Mouse (Mus musculus): ENCODE results near the gene Ptpre. TPM values are rescaled to one million over a fixed set of nuclear protein-coding genes. Genes with fewer than 3 reads are reported as not detected.

Gene Ptpre
- total and polyA plus RNA-seq, 2 experiments from 2014 or later = 6.9 to 10.9 TPM

GRCm38 (mm10) chr7:135605002-135605803 lies 67.9 kb downstream of the Ptpre start:
- DNase-seq (no peak), ATAC-seq (no peak)
- H3K9ac ChIP-seq = no peak overlapping the region
- H3K27ac ChIP-seq (ENCODE audit: low read depth, low read length) = no peak overlapping the region
- WGBS = 69% methylated on average over 15 of the region's 15 CpGs
- H3K4me2 ChIP-seq (ENCODE audit: low read depth) = no peak overlapping the region
- no peak overlapping the region for H3K4me3 ChIP-seq (ENCODE audit: low read depth, low read length)
- H3K4me1 ChIP-seq (ENCODE audit: insufficient read depth) = no peaks in the 10 kb centered on the region
- no peaks in the 10 kb centered on the region for H3K9me3 ChIP-seq (ENCODE audit: low read length)
- H3K27me3 ChIP-seq (ENCODE audit: insufficient read depth, low read length) = no peaks in the 10 kb centered on the region
- H3K36me3 ChIP-seq (ENCODE audit: insufficient read depth) = no peaks in the 10 kb centered on the region
- TF ChIP-seq CTCF (IDR thresholded peaks at IDR 0.05; ENCODE audit: low read depth) = no peak

- Histone ChIP-seq H3K36me3 (ENCODE audit: insufficient read depth) (no peaks in the 10 kb centered on the region), H3K9ac (no peak overlapping the region), H3K4me1 (ENCODE audit: insufficient read depth) (no peaks in the 10 kb centered on the region), H3K4me2 (ENCODE audit: low read depth) (no peak overlapping the region), H3K27me3 (ENCODE audit: insufficient read depth, low read length) (no peaks in the 10 kb centered on the region), H3K9me3 (ENCODE audit: low read length) (no peaks in the 10 kb centered on the region), H3K4me3 (ENCODE audit: low read depth, low read length) (no peak overlapping the region), H3K27ac (ENCODE audit: low read depth, low read length) (no peak overlapping the region)
- 90% methylated on average over 6 of the region's 6 CpGs for WGBS
- TF ChIP-seq CTCF (IDR thresholded peaks at IDR 0.05; ENCODE audit: low read depth) = no peak
- DNase-seq (no peak), ATAC-seq (no peak)
Measured at GRCm38 (mm10) chr7:135605804-135606072, 68.5 kb downstream of the Ptpre start.

DNA sequence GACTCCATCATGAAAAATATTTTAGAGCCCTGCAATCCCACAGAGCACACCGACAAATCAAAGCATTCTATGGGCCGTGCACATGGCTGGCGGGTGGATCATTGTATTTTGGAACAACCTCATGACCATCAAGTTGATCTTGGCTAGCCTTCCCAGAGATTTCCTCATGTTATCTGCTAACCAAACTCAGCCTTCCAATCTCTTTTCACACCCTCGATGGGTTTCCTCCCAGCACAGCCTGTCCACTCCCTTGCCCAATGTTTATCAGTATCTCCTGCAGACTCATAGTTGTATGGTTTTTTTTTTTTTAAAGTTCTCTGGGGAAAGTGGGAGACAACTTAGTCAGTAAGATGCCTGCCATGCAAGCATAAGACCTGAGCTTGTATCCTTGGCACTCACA lies 70.9 kb downstream of the Ptpre start:
- 93% methylated on average over 4 of the region's 4 CpGs for WGBS
- ATAC-seq (no peak), DNase-seq (no peak)
- Histone ChIP-seq H3K9ac (no peak overlapping the region), H3K4me3 (ENCODE audit: low read depth, low read length) (no peak overlapping the region), H3K27ac (ENCODE audit: low read depth, low read length) (no peak overlapping the region), H3K9me3 (ENCODE audit: low read length) (no peaks in the 10 kb centered on the region), H3K36me3 (ENCODE audit: insufficient read depth) (no peaks in the 10 kb centered on the region), H3K4me1 (ENCODE audit: insufficient read depth) (no peaks in the 10 kb centered on the region), H3K4me2 (ENCODE audit: low read depth) (no peak overlapping the region), H3K27me3 (ENCODE audit: insufficient read depth, low read length) (no peaks in the 10 kb centered on the region)
- TF ChIP-seq CTCF (IDR thresholded peaks at IDR 0.05; ENCODE audit: low read depth) = no peak

DNA sequence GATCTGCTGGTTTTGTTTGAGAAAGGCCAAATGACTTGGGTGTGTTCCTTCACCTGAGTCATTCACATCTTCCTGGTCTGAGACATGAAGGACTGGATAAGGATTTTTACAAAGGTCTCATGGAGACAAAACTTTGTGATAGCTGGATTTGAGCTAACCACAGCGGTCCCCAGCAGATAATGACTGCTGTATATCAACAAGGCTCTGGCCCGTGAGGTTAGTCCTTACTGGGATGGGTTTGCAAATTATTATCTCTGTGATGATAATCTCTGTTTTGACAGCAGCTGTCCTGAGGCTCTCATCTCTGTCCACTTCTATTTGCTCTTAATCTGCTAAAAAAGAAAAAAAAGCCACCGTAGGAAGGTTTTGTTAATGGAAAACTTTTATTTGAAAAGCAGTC lies 71.7 kb downstream of the Ptpre start:
- no peak overlapping the region for H3K4me3 ChIP-seq (ENCODE audit: low read depth, low read length)
- no peak for ATAC-seq
- no peaks in the 10 kb centered on the region for H3K36me3 ChIP-seq (ENCODE audit: insufficient read depth)
- no peak overlapping the region for H3K9ac ChIP-seq
- no peaks in the 10 kb centered on the region for H3K27me3 ChIP-seq (ENCODE audit: insufficient read depth, low read length)
- no peak for DNase-seq
- no peaks in the 10 kb centered on the region for H3K4me1 ChIP-seq (ENCODE audit: insufficient read depth)
- no peak overlapping the region for H3K4me2 ChIP-seq (ENCODE audit: low read depth)
- TF ChIP-seq CTCF (IDR thresholded peaks at IDR 0.05; ENCODE audit: low read depth) = no peak
- WGBS = 74% methylated on average over 3 of the region's 3 CpGs
- no peaks in the 10 kb centered on the region for H3K9me3 ChIP-seq (ENCODE audit: low read length)
- H3K27ac ChIP-seq (ENCODE audit: low read depth, low read length) = no peak overlapping the region

- Histone ChIP-seq H3K9me3 (ENCODE audit: low read length) (no peaks in the 10 kb centered on the region), H3K4me3 (ENCODE audit: low read depth, low read length) (no peak overlapping the region), H3K9ac (no peak overlapping the region), H3K27ac (ENCODE audit: low read depth, low read length) (no peak overlapping the region), H3K36me3 (ENCODE audit: insufficient read depth) (no peaks in the 10 kb centered on the region), H3K4me1 (ENCODE audit: insufficient read depth) (no peaks in the 10 kb centered on the region), H3K4me2 (ENCODE audit: low read depth) (no peak overlapping the region), H3K27me3 (ENCODE audit: insufficient read depth, low read length) (no peaks in the 10 kb centered on the region)
- ATAC-seq (no peak), DNase-seq (no peak)
- TF ChIP-seq CTCF (IDR thresholded peaks at IDR 0.05; ENCODE audit: low read depth) = no peak
- WGBS = 41% methylated on average over 7 of the region's 7 CpGs
Measured at GRCm38 (mm10) chr7:135609655-135610054, 72.4 kb downstream of the Ptpre start.

DNA sequence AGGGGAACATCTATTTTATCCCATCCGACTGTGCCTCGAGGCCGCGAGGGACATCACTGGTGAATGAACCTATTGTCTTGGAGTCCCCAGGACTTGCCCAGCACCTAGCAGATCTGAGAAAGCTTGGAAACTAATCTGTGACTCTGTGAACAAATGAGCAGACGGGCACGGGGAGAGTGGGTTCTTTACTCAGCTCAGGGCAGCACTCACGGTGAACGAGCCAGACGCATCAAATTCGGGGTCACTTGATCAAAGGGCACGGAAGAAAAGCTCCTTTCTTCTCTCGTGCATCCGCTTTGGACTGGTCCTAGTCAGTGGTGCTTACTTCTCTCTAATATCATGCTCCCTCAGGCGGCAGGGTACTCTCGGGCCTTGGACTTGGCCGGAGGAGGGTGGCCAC lies 75.0 kb downstream of the Ptpre start:
- no peaks in the 10 kb centered on the region for H3K9me3 ChIP-seq (ENCODE audit: low read length)
- no peak for DNase-seq
- H3K4me1 ChIP-seq (ENCODE audit: insufficient read depth) = no peaks in the 10 kb centered on the region; the same call in 1 of the 2 replicates
- TF ChIP-seq CTCF (IDR thresholded peaks at IDR 0.05; ENCODE audit: low read depth) = no peak
- H3K4me2 ChIP-seq (ENCODE audit: low read depth) = no peak overlapping the region
- H3K4me3 ChIP-seq (ENCODE audit: low read depth, low read length) = no peak overlapping the region
- ATAC-seq = no peak
- WGBS = 39% methylated on average over 16 of the region's 16 CpGs
- no peaks in the 10 kb centered on the region for H3K36me3 ChIP-seq (ENCODE audit: insufficient read depth)
- H3K9ac ChIP-seq = no peak overlapping the region
- H3K27ac ChIP-seq (ENCODE audit: low read depth, low read length) = no peak overlapping the region
- H3K27me3 ChIP-seq (ENCODE audit: insufficient read depth, low read length) = no peaks in the 10 kb centered on the region

- no peak overlapping the region for H3K9ac ChIP-seq
- no peak overlapping the region for H3K4me3 ChIP-seq (ENCODE audit: low read depth, low read length)
- no peaks in the 10 kb centered on the region for H3K36me3 ChIP-seq (ENCODE audit: insufficient read depth)
- H3K27ac ChIP-seq (ENCODE audit: low read depth, low read length) = no peak overlapping the region
- H3K4me1 ChIP-seq (ENCODE audit: insufficient read depth) = no peaks in the 10 kb centered on the region; the same call in 1 of the 2 replicates
- no peak for DNase-seq
- 82% methylated on average over 7 of the region's 7 CpGs for WGBS
- H3K4me2 ChIP-seq (ENCODE audit: low read depth) = no peak overlapping the region
- no peaks in the 10 kb centered on the region for H3K27me3 ChIP-seq (ENCODE audit: insufficient read depth, low read length)
- no peak for TF ChIP-seq CTCF (IDR thresholded peaks at IDR 0.05; ENCODE audit: low read depth)
- H3K9me3 ChIP-seq (ENCODE audit: low read length) = no peaks in the 10 kb centered on the region
- no peak for ATAC-seq
Measured at GRCm38 (mm10) chr7:135612801-135613200, 75.5 kb downstream of the Ptpre start.
